Mouse (Mus musculus): Measurements from ENCODE around the gene Fam83g.
A peak's percentile ranks its signal among the peaks of the same experiment; 100 is the strongest.

Gene Fam83g

DNA sequence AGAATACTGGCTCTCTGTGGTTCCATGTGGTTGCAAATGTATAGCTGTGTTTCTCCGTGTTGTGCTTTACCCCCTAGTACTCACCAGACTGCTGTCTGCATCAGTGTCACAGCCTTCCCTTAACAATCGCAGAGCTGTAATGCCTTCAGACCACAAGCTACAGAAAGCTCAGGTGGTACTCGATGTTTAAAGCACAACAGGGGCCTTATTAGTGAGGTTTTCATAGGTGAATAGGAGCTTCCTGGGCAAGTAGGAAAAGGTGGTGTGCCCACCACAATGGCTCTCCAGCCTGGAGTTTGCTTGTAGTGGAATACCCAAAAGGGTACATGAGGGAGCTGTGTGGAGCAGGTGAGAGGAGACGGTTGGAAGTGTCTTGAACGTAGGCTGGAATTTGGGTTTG, 31.7 kb upstream of the Fam83g start:
- DNase-seq (ENCODE audit: low spot score in 2 of 2) = no peak

DNA sequence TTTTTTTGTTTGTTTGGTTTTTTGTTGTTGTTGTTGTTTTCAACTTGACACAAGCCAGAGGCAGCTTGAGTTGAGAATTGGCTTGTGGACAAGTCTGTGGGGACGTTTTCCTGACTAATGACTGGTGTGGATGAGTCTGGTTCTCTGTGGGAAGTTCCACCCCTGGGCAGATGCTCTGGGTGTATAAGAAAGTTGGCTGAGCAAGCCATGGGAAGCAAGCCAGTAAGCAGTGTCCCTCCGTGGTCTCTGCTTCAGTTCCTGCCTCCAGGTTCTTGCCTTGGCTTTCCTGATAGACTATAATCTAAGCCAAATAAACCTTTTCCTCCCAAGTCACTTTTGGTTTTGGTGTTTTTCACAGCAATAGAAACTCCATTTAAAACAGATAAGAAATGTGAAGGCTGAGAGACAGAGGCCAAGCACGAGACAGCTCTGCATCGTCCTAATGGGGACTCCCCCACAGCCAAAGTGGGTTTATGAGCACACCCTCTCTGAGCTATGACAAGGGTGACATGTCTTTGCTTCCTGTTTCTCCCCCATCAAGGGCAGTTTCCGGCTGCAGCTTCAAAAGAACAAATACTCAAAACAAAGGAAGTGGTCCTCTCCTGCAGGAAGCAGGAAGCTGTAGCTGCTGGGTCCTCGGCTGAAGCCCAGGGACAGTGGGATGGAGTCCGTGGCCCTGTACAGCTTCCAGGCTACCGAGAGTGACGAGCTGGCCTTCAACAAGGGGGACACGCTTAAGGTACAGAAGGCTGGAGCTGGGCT, 31.0 kb upstream of the Fam83g start, which contains the start of gene Grap:
Grap (plus strand) TSS at position 580 of the 762 bp plus-strand sequence.
- no peak for DNase-seq (ENCODE audit: low spot score in 2 of 2)

GRCm38 (mm10) chr11:61653568-61653967, 30.3 kb upstream of the Fam83g start:
- DNase-seq (ENCODE audit: low spot score in 2 of 2) = no peak

GRCm38 (mm10) chr11:61654786-61655311, 29.0 kb upstream of the Fam83g start:
- no peak for DNase-seq (ENCODE audit: low spot score in 2 of 2)

DNA sequence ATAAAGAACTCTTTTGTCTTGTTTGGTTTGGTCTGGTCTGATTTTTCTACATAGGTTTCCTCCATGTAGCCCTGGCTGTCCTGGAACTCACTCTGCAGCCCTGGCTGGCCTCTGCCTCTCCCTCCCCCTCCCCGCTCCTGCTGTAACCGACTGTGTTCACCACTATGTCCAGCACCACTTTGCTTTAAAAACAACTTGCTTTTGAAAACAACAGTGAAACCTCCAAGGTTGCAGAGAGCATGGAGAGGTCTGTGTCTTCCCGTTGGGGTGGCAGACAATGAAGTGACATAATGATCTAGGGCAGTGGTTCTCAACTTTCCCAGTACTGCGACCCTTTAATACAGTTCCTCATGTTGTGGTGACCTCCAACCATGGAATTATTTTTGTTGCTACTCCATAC, 28.2 kb upstream of the Fam83g start:
- no peak for DNase-seq (ENCODE audit: low spot score in 2 of 2)

DNA sequence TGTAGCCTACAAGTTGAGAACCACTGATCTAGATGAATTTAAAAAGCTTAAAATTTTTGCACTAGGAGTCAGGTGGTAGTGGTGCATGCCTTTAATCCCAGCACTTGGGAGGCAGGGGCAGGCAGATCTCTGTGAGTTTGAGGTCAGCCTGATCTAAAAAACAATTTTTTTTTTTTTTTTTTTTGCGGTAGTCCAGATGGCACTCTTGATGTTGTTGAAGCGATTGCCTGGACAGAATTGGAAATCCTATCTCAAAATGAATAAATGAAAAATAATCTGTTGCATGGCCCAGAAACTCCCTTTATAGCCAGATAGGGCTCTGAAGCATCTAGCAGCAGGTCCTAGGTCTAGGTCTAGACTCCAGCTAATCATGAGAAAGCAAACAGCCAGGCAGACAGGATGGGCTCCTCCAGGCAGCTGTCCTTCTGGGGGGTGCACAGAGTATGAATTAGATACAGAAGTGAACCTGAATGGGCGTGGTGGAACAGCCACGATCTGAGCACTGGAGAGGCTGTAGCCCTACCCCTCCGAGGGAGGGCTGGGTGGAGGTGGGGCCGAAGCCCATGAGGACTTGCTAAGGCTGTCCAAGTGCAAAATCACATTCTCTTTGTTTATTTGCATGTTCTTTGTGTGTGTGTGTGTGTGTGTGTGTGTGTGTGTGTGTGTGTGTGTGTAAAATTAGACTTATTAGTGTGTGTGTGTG, 27.6 kb upstream of the Fam83g start:
- no peak for DNase-seq (ENCODE audit: low spot score in 2 of 2)

GRCm38 (mm10) chr11:61657432-61657831, 26.5 kb upstream of the Fam83g start:
- DNase-seq (ENCODE audit: low spot score in 2 of 2) = no peak

GRCm38 (mm10) chr11:61658360-61658922, 25.4 kb upstream of the Fam83g start:
- no peak for DNase-seq (ENCODE audit: low spot score in 2 of 2)

GRCm38 (mm10) chr11:61659011-61659858, 24.7 kb upstream of the Fam83g start:
- DNase-seq (ENCODE audit: low spot score in 2 of 2) = peak in 1 of 2 experiments; percentile 17

- DNase-seq (ENCODE audit: low spot score in 2 of 2) = no peak
Measured at GRCm38 (mm10) chr11:61660001-61660400, 23.9 kb upstream of the Fam83g start.

GRCm38 (mm10) chr11:61660806-61661392, 23.0 kb upstream of the Fam83g start:
- no peak for DNase-seq (ENCODE audit: low spot score in 2 of 2)

GRCm38 (mm10) chr11:61662189-61662588, 21.7 kb upstream of the Fam83g start:
- no peak for DNase-seq (ENCODE audit: low spot score in 2 of 2)

- DNase-seq (ENCODE audit: low spot score in 2 of 2) = no peak
Measured at GRCm38 (mm10) chr11:61665401-61665800, 18.5 kb upstream of the Fam83g start.

DNA sequence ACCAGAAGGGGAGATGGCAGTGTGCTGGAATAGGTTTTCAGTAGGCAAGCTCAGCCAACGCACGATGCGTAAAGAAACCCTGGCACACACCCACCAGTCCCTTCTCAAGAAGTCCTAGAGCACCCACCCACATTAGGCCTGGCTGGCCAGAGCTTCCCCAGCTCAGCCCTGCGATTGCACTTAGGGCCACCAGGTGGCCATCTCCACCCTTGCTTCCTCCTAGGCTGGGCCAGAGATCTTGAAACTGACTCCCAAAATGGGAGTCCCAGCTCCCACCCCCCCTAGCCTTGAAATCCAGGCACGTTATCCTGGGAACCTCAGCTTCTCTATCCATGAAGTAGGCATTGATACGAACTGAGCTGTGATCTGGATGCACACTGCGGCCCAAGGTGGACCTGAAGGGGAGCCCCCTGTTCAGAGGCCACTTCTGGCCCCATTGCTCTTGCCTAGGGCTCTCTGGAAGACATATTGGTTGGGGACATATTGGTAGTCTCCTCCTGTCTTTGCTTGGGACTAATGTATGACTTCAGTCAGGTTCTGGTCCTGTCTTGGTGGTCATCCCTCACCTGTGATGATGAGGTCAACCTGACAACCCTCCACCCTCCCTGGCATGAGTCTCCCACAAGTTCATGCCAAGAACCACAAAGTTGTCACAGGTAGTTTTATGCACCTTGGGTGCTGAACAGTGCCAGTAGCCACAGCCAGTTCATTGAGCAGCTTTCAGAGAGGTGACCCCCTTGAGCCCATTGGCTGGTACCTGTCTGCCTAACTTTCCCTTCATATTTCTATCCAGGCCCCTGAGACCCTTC, 17.7 kb upstream of the Fam83g start:
- DNase-seq (ENCODE audit: low spot score in 2 of 2) = peak; percentile 39 to 59

DNA sequence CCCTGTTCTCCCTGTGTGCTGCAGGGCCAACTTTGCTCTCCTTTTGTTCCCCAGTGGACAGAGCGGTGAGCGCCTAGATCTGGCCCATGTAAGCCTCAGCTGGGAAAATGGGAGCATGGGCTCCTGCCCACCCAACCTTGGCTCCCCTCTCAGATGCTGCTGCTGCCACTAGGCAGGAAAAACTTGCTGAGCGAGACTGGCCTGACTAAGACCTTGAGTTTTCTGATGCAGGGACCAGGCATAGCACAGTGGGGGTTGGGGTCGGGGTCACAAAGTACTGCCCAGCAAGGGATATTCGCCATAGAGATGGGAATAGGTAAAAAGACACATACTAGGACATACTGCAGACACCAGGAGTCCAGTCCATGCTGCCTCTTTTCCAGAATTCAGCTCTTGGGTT, 16.6 kb upstream of the Fam83g start:
- no peak for DNase-seq (ENCODE audit: low spot score in 2 of 2)

GRCm38 (mm10) chr11:61667782-61668181, 16.1 kb upstream of the Fam83g start:
- DNase-seq (ENCODE audit: low spot score in 2 of 2) = no peak

- no peak for DNase-seq (ENCODE audit: low spot score in 2 of 2)
Measured at GRCm38 (mm10) chr11:61669492-61670490, 14.1 kb upstream of the Fam83g start.

GRCm38 (mm10) chr11:61671781-61672383, 12.0 kb upstream of the Fam83g start:
- no peak for DNase-seq (ENCODE audit: low spot score in 2 of 2)

DNA sequence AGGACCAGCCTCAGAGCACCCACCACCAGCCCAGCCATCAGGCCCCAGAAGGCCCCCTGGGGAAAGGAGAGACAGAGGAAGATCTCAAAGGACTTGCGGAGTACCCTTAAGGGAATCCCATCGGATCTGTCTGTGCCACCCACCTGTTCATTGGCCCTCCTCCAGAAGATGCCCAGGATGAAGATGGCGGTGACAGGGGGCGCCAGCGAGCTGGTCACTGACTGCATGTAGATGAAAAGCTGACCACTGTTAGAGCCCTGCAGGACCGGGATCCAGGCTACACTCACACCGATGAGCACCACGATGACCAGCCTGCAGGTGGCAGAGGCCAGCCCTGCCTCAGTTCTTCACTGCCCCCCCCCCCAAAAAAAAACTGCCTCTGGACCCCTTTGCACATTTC, 10.2 kb upstream of the Fam83g start:
- no peak for DNase-seq (ENCODE audit: low spot score in 2 of 2)
